ENCODE assay signal across 15 mouse cellular contexts in the genomic region with DNA sequence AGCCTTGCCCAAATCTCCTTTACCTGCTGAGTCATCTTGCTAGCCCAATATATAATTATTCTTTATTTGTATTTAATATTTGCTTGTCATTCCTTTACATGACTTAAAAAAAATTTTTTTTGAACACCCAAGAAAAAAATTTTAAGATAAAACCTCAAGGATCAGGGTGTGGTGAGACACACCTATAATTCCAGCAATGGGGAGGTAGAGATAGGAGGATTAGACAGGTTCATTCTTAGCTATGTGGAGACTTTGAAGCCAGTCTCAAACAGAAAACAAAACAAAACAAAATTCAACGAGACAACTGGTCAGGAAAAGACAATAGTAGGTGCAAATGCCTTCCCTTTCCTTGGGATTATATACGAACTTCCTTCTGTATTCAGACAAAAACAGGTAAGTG.
"Had no signal": no experiment of that assay in that cellular context is flagged by ENCODE, and none has a peak within 500 bp of the region (broad histone marks: within the 10 kb centered on the region; RNA-seq: fewer than 3 reads in every experiment).

No protein-coding gene starts in this region.

- H3K4me2 ChIP-seq: intestine, embryonic 15.5 days; limb, embryonic 13.5 days; liver, embryonic 15.5 days; lung, embryonic 14.5 days; midbrain, embryonic 12.5 days; neural tube, embryonic 13.5 days had no signal

- H3K27ac ChIP-seq: limb, embryonic 13.5 days; liver, embryonic 15.5 days; midbrain, embryonic 12.5 days had no signal

- H3K9ac ChIP-seq: intestine, embryonic 15.5 days; limb, embryonic 13.5 days; liver, embryonic 15.5 days; lung, embryonic 14.5 days; midbrain, embryonic 12.5 days; neural tube, embryonic 13.5 days had no signal

- H3K9me3 ChIP-seq: intestine, embryonic 15.5 days; limb, embryonic 13.5 days; liver, embryonic 15.5 days; midbrain, embryonic 12.5 days; neural tube, embryonic 13.5 days had no signal

- H3K27me3 ChIP-seq: intestine, embryonic 15.5 days; limb, embryonic 13.5 days; liver, embryonic 15.5 days; midbrain, embryonic 12.5 days; neural tube, embryonic 13.5 days had no signal

- DNase-seq: kidney, adult 18-20 months; kidney, postnatal 14 days; layer of hippocampus, adult 9-11 months; layer of hippocampus, postnatal 36 days; left cerebral cortex, postnatal 4 days; lung, embryonic 14.5 days; lung, postnatal 14 days; right cerebral cortex, adult 18-20 months; right cerebral cortex, postnatal 25 days; thymus, postnatal 4 days had no signal

- H3K4me3 ChIP-seq: intestine, embryonic 15.5 days; limb, embryonic 13.5 days; liver, embryonic 15.5 days; midbrain, embryonic 12.5 days; neural tube, embryonic 13.5 days had no signal

- H3K36me3 ChIP-seq: intestine, embryonic 15.5 days; limb, embryonic 13.5 days; liver, embryonic 15.5 days; midbrain, embryonic 12.5 days; neural tube, embryonic 13.5 days had no signal
